Mouse (Mus musculus): ENCODE results near the gene Kcnj15. TPM values are rescaled to one million over a fixed set of nuclear protein-coding genes. Genes with fewer than 3 reads are reported as not detected.

Kcnj15 gene
- polyA plus RNA-seq, 1 experiment from 2014 or later: 0.45 TPM

- Histone ChIP-seq H3K27me3 (replicated peaks; ENCODE audit: low read depth, poor library complexity, severe bottlenecking) (peaks cover 5% of the 10 kb centered on the region; the same call in 1 of the 2 replicates), H3K4me1 (peaks cover 48% of the 10 kb centered on the region), H3K27ac (replicated peaks) (no peak overlapping the region), H3K4me3 (no peak overlapping the region), H3K9me3 (no peaks in the 10 kb centered on the region), H3K36me3 (replicated peaks) (no peaks in the 10 kb centered on the region)
- DNase-seq (ENCODE audit: low spot score): no peak
- 36% methylated on average over 4 of the region's 4 CpGs for WGBS
Observed at GRCm38 (mm10) chr16:95258100-95258499, 742 bp downstream of the Kcnj15 start.

- no peak for DNase-seq (ENCODE audit: low spot score)
- Histone ChIP-seq H3K4me3 (no peak overlapping the region), H3K4me1 (peaks cover 57% of the 10 kb centered on the region), H3K27ac (replicated peaks) (no peak overlapping the region), H3K9me3 (no peaks in the 10 kb centered on the region), H3K27me3 (replicated peaks; ENCODE audit: low read depth, poor library complexity, severe bottlenecking) (peaks cover 5% of the 10 kb centered on the region; the same call in 1 of the 2 replicates), H3K36me3 (replicated peaks) (no peaks in the 10 kb centered on the region)
- 60% methylated on average over 4 of the region's 4 CpGs for WGBS
Observed at GRCm38 (mm10) chr16:95259505-95259904, 2.1 kb downstream of the Kcnj15 start.

DNA sequence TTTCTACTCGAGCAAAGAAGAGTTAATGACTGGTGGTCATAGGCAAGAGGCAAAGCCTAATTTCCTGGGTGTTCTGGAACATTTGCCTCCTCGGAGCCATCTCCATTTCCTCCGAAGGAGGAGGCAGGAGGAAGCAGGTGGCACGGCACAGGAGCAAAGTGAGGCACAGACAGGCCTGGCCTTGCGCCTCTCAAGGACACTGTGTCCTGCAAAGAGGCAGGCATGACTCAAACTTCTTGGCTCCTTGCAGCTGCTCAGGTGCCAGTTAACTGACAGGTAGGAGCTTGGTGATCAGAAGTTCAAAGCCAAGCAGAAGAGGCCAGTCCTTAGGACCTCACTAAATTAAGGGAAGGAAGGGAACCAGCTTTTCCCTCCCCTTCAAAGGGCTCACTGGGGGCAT, 3.3 kb downstream of the Kcnj15 start:
- Histone ChIP-seq H3K4me3 (no peak overlapping the region), H3K9me3 (no peaks in the 10 kb centered on the region), H3K27ac (replicated peaks) (no peak overlapping the region), H3K27me3 (replicated peaks; ENCODE audit: low read depth, poor library complexity, severe bottlenecking) (peaks cover 5% of the 10 kb centered on the region; the same call in 1 of the 2 replicates), H3K36me3 (replicated peaks) (no peaks in the 10 kb centered on the region), H3K4me1 (peaks cover 57% of the 10 kb centered on the region)
- 80% methylated on average over 5 of the region's 5 CpGs for WGBS
- DNase-seq (ENCODE audit: low spot score): no peak

- no peak for DNase-seq (ENCODE audit: low spot score)
- WGBS: 30% methylated on average over 4 of the region's 4 CpGs
- peaks cover 57% of the 10 kb centered on the region for H3K4me1 ChIP-seq
- no peaks in the 10 kb centered on the region for H3K9me3 ChIP-seq
- H3K36me3 ChIP-seq (replicated peaks): no peaks in the 10 kb centered on the region
- H3K27ac ChIP-seq (replicated peaks): no peak overlapping the region
- H3K4me3 ChIP-seq: no peak overlapping the region
- H3K27me3 ChIP-seq (replicated peaks; ENCODE audit: low read depth, poor library complexity, severe bottlenecking): peaks cover 5% of the 10 kb centered on the region; the same call in 1 of the 2 replicates
Observed at GRCm38 (mm10) chr16:95261807-95262206, 4.4 kb downstream of the Kcnj15 start.

- no peaks in the 10 kb centered on the region for H3K9me3 ChIP-seq
- no peak for DNase-seq (ENCODE audit: low spot score)
- no peak overlapping the region for H3K4me3 ChIP-seq
- H3K4me1 ChIP-seq: peaks cover 59% of the 10 kb centered on the region
- H3K36me3 ChIP-seq (replicated peaks): no peaks in the 10 kb centered on the region
- 78% methylated on average over 15 of the region's 15 CpGs for WGBS
- H3K27ac ChIP-seq (replicated peaks): no peak overlapping the region
- H3K27me3 ChIP-seq (replicated peaks; ENCODE audit: low read depth, poor library complexity, severe bottlenecking): peaks cover 5% of the 10 kb centered on the region; the same call in 1 of the 2 replicates
Observed at GRCm38 (mm10) chr16:95262706-95263363, 5.5 kb downstream of the Kcnj15 start.

DNA sequence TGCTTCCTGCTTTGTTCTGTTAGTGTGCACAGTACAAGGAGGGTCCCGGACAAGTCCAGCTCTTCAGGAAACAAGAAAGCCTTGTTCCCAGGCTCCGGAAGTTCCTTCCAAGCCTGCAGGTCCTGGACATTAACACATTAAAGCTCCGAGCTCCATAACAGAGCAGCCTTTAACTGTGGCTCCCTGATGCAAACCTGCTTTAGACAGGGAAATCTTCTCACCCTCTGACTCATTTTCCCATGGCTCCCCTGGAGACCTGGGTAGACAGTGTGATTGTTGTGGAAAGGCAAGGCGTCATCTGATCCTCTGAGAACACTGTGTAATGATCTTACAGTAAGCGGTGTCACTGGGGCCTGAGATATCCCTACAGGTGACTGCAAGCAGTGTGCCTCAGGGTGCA, 7.0 kb downstream of the Kcnj15 start:
- no peak for DNase-seq (ENCODE audit: low spot score)
- no peaks in the 10 kb centered on the region for H3K27me3 ChIP-seq (replicated peaks; ENCODE audit: low read depth, poor library complexity, severe bottlenecking)
- no peak overlapping the region for H3K4me3 ChIP-seq
- WGBS: 47% methylated on average over 5 of the region's 5 CpGs
- no peaks in the 10 kb centered on the region for H3K9me3 ChIP-seq
- no peaks in the 10 kb centered on the region for H3K36me3 ChIP-seq (replicated peaks)
- peaks cover 54% of the 10 kb centered on the region for H3K4me1 ChIP-seq
- H3K27ac ChIP-seq (replicated peaks): no peak overlapping the region

DNA sequence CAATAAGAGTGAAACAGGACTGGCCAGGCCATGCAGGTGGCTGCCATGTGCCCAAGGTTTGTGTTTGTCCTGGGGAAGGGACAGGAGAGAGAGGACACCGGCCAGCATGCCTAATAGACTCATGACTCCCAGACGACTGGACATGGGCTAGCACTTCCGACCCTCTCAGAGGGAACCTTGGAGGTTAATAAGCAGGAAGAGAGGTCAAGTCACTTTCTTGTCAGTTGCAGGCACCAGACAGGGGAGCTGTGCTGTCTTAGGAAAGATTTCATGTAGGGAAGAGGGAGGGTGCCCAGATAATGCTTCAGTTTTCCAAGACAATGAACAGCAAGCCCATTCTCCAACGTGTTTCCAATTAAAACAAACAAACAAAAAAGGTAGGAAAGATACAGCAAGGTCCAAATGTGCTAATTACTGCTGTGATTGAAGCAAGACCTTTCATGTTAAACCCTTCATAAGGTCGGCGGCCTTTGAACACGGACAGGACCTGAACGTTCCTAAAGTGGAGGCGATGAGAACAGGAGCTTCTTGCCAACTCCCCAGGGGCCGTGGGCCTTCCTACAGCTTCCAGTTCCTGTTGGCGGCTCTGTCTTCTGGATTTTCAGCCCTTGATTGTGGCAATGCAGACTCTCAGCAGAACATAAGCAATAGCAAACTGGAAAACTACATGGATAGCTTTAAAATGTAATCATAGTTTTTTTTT, 10.3 kb downstream of the Kcnj15 start:
- no peak overlapping the region for H3K27ac ChIP-seq (replicated peaks)
- no peaks in the 10 kb centered on the region for H3K9me3 ChIP-seq
- H3K36me3 ChIP-seq (replicated peaks): no peaks in the 10 kb centered on the region
- DNase-seq (ENCODE audit: low spot score): no peak
- H3K27me3 ChIP-seq (replicated peaks; ENCODE audit: low read depth, poor library complexity, severe bottlenecking): peaks cover 6% of the 10 kb centered on the region; the same call in 1 of the 2 replicates
- 20% methylated on average over 11 of the region's 11 CpGs for WGBS
- H3K4me1 ChIP-seq: peaks cover 27% of the 10 kb centered on the region
- no peak overlapping the region for H3K4me3 ChIP-seq

GRCm38 (mm10) chr16:95269610-95270009, 12.3 kb downstream of the Kcnj15 start:
- Histone ChIP-seq H3K4me3 (no peak overlapping the region), H3K9me3 (no peaks in the 10 kb centered on the region), H3K4me1 (peaks cover 16% of the 10 kb centered on the region), H3K36me3 (replicated peaks) (no peaks in the 10 kb centered on the region), H3K27me3 (replicated peaks; ENCODE audit: low read depth, poor library complexity, severe bottlenecking) (peaks cover 6% of the 10 kb centered on the region; the same call in 1 of the 2 replicates), H3K27ac (replicated peaks) (no peak overlapping the region)
- WGBS: 81% methylated on average over 6 of the region's 6 CpGs
- DNase-seq (ENCODE audit: low spot score): no peak

DNA sequence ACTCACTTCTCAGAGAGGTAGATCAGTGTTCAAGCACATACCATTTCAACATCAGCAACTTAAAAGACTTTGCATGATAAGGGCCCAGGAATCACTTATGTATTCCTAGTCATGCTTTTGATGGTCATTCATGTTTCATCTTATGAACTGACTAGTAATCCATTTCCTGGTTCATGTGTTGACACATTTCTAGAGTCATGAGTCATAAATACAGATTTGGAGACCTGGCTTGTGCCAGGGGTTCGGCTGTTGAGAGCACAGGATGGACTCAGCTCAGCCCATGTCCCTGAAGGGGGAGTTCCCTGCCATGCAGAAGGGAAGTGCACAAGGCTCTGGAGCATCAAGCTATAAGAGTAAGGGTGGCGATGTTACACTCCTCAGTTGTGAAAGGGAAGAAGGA, 15.7 kb downstream of the Kcnj15 start:
- Histone ChIP-seq H3K36me3 (replicated peaks) (no peaks in the 10 kb centered on the region), H3K4me1 (peaks cover 12% of the 10 kb centered on the region), H3K4me3 (no peak overlapping the region), H3K27me3 (replicated peaks; ENCODE audit: low read depth, poor library complexity, severe bottlenecking) (peaks cover 6% of the 10 kb centered on the region; the same call in 1 of the 2 replicates), H3K27ac (replicated peaks) (no peak overlapping the region), H3K9me3 (no peaks in the 10 kb centered on the region)
- DNase-seq (ENCODE audit: low spot score): no peak
- 86% methylated on average over 2 of the region's 2 CpGs for WGBS

DNA sequence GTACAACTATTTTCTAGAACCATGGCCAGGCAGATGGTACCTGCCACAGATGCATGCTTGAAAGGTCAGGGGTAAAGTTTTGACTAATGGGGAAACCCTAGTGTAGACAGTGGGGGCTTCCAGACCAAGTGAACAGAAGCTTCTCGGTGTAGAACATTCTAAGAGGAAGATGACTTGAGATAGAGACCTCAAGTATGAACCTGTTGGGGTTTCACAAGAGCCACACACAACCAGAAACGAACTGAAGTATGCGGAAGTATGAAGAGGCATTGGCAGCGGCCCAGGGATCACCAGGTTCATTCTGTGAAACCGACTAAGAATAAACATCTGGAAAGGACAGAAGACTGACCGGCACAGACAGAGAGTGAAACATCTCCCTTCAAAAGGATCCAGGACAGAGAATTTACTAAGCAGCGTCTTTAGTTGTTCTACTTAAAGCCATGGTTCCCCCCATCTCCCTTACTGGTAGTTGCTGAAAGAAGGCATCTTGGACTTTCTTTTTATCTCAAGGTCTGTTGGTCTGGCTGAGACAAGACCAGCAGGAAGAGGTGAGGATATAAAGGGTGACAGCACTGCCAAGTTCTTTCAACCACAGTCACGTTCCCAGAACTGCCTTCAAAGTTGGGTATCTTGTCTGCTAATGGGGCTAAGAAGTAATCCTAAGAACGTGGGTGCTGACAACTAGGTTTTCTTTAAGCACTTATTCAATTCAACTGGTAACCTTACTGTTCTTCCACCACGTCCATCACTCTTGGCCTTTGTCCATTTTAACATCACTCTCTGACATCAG, 18.6 kb downstream of the Kcnj15 start:
- H3K4me3 ChIP-seq: no peak overlapping the region
- no peaks in the 10 kb centered on the region for H3K27me3 ChIP-seq (replicated peaks; ENCODE audit: low read depth, poor library complexity, severe bottlenecking)
- H3K9me3 ChIP-seq: no peaks in the 10 kb centered on the region
- H3K36me3 ChIP-seq (replicated peaks): no peaks in the 10 kb centered on the region
- no peak overlapping the region for H3K27ac ChIP-seq (replicated peaks)
- WGBS: 90% methylated on average over 10 of the region's 10 CpGs
- DNase-seq (ENCODE audit: low spot score): no peak
- H3K4me1 ChIP-seq: peaks cover 6% of the 10 kb centered on the region

DNA sequence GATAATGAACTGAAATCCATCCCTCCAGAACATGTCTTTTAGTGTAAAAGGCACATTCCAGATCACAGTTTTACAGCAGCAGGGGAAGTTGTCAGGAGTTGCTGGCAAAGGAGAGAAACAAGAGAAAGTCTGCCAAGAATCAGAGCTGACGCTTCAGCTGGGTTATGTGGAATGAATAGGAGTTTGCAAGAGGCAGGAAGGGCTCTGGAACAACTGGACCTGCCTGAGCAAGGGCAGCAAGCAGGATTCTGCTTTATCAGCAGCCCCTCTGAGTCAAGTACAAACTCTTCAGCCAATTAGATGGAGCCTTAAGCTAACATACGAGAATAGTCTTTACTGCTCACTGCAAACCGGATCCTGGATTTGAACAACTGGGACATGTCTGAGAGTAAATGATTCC, 21.7 kb downstream of the Kcnj15 start:
- Histone ChIP-seq H3K4me3 (no peak overlapping the region), H3K27ac (replicated peaks) (no peak overlapping the region), H3K9me3 (no peaks in the 10 kb centered on the region), H3K27me3 (replicated peaks; ENCODE audit: low read depth, poor library complexity, severe bottlenecking) (no peaks in the 10 kb centered on the region), H3K4me1 (peaks cover 11% of the 10 kb centered on the region), H3K36me3 (replicated peaks) (no peaks in the 10 kb centered on the region)
- DNase-seq (ENCODE audit: low spot score): no peak
- 73% methylated on average over 3 of the region's 3 CpGs for WGBS

GRCm38 (mm10) chr16:95280338-95280737, 23.0 kb downstream of the Kcnj15 start:
- 92% methylated on average over 3 of the region's 3 CpGs for WGBS
- H3K27ac ChIP-seq (replicated peaks): no peak overlapping the region

More at GRCm38 (mm10) chr16:95280338-95280737, 23.0 kb downstream of the Kcnj15 start:
- H3K4me3 ChIP-seq: no peak overlapping the region
- H3K4me1 ChIP-seq: peaks cover 15% of the 10 kb centered on the region
- no peaks in the 10 kb centered on the region for H3K36me3 ChIP-seq (replicated peaks)
- no peak for DNase-seq (ENCODE audit: low spot score)
- H3K9me3 ChIP-seq: no peaks in the 10 kb centered on the region
- H3K27me3 ChIP-seq (replicated peaks; ENCODE audit: low read depth, poor library complexity, severe bottlenecking): no peaks in the 10 kb centered on the region
